Mouse (Mus musculus) lung, postnatal 14 days (tissue): ENCODE data around the gene Apobec4.
A peak's percentile ranks its signal among the peaks of the same experiment; 100 is the strongest.
"Not testable (repeated sequence)": the region's sequence is repeated elsewhere in the genome, so short reads cannot be mapped to it uniquely, and the experiment has no call there.

Experiments
- DNase-seq: peaks from one replicate; pipeline ENCODE4 v3.0.0; 2021

Gene Apobec4

DNA sequence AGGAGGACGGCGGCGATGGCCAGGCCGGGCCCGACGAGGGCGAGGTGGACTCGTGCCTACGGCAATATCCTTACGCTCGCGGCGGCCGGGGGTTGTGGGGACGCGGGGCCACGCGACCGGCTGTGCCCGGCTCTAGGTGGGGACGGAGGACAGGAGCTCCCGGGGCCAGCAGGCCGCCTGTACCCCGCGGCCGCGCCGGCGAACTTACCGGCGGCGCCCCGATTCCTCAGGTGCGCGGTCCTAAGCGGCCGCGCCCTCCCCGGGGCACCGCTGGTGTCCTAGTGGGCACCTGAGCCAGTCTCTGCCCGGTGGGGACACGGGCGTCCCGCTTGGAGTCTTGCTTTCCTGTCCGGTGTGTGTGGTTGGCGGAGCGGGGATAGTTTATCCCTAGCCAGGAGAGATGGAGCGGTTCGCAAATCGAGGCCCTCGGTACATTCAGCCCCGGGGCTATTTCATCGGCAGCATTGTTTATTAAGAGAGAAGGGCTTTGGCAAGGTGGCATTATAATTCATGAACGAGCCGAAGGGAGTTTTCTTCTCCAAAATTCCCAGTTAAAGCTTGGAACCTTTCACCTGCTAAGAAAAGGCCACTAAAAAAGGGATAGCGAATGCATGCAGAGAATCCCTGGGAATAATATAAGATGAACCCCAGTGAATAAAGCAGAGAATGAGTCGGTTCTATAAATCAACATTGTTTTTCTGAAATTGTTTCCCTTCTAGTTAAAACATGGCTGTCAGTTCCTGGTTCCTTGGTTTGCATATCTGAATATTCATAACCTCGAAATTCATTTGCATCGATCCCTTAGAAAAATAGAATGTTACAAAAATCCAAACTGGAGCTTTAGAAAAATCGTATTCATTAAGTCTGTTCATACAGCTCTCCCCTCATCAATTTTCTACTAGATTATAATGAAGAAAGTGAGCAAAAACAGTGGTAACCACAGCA is 16.7 kb downstream of the Apobec4 start:
- peak; percentile 32 for DNase-seq

DNA sequence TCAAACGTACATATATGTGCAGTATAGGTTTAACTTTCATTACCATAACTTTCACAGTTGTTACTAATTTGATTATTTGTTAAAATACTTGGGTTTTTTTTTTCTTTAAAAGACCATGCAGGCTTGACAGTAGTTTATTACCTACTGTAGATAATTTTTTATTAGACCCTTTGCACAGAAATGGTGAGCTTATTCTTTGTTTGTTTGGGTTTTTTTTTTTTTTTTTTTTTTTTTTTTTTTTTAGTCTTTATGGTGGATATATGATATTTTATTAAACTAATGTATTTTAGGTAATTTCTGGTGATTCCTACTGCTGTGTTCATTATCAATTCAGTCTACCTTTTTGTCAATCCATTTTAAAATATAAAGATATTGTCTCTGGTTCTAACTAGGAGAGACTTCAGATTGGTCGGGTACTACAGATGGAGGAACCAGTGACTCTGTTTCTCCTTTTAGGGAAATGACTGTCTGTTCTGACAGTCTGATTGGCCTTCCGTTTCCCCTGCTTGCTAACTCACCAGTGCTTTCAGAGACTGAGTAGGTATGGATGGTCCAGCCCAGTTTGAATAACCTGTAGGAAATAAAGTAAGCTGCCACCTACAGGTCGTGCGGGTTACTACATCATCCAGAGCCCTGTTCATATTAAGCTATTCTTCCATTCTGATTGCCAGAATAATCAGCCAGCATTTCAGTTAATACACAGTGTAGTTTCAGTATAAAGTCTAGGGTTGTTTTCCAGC is 17.6 kb downstream of the Apobec4 start:
- peak; percentile 87 for DNase-seq

DNA sequence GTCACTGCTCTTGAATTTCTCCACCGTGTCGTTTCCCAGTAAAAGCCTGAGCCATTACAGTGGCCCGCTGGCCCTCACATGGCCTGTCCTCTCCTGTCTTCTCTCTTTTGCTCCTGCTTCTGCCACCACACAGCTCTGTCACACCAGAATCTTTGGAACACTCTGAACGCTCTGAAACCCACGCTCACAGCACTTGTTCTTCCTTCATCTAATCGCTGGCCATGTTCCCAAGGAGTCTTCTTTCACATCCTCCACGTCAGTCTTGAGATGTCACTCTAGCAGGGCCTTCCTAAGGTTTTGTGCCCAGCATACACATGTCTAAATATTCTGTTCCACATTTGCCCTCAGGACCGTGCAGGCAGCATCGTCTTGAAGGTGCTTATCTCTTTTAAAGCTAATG is 20.7 kb downstream of the Apobec4 start:
- no peak for DNase-seq

- DNase-seq = not testable (repeated sequence)
Measured at GRCm38 (mm10) chr1:152774601-152775000, 24.2 kb downstream of the Apobec4 start.

- DNase-seq = peak; percentile 87
Measured at GRCm38 (mm10) chr1:152779071-152779737, 28.9 kb downstream of the Apobec4 start.

DNA sequence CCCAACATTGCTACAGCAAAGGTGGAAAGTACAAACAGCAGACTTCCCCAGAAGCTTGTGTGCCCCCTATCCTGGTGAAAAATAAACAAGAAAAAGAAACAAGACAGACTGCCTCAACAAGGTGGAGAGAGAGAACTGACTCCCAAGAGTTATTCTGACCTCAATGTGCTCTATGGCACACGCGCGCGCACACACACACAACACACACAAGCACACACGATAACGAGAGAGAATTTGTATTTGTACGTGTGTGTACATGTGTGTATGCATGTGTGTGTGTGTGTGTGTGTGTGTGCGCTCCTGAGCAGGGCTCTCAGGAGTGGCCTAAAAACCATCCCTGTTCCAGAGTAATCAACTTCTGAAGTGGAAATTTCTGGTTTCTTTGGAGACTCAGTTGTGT is 34.3 kb downstream of the Apobec4 start:
- no peak for DNase-seq

DNA sequence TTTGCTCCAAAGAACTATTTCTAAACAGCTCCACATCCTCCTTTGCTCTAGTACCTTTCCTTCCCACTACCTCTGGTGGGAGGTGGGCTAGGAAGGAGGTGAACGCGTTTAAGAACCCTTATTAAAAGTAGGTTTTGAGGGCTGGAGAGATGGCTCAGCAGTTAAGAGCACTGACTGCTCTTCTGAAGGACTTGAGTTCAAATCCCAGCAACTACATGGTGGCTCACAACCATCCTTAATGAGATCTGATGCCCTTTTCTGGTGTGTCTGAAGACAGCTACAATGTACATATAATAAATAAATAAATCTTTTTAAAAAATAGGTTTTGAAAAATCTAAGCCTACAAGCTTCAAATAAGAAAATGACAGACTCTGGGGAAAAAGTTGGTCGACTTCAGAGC is 35.1 kb downstream of the Apobec4 start:
- DNase-seq = not testable (repeated sequence)

DNA sequence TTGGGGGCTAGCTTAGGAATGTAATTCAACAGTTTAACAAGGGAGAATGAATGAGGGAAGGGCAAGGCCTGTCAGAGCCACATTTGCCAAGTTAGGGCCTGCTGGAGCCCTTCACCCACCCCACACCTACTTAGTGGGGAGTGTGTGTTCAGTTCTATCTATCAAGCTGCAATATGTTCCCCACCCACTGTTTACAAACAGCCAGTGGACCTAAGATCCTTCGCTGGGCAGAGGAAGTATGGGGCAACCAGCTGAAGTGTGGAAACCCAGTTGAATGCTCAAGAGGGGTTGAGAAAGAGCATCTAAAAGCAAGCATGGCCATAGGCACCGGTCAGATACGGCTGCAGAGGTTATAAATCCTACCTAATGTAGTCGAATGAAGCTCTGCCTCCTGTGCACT is 36.6 kb downstream of the Apobec4 start:
- no peak for DNase-seq

DNA sequence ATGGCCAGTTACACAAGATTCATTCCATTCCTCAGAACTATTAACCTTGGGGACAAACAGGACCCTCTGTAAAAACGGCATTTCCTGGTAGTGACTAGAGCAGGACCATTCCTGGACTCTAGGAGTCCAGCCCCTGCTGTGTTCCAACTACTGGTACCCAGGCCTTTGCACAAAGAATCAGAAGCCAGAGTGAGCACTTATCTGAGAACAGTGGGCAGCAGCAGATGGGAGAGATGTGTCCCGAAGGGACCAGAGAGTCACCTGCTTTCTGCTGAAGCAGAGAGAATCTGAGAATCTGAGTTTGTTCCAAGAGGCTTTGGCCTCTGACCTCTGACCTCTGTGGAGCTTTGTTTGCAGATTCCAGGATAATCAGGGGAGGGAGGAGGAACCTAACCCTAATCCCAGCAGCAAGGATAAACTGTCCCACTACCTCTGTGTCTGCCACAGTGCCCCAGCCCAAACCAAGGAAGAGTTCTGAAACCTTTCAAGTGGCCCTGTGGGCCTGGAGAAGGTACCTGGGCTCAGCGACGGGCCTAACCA is 37.8 kb downstream of the Apobec4 start:
- no peak for DNase-seq

DNA sequence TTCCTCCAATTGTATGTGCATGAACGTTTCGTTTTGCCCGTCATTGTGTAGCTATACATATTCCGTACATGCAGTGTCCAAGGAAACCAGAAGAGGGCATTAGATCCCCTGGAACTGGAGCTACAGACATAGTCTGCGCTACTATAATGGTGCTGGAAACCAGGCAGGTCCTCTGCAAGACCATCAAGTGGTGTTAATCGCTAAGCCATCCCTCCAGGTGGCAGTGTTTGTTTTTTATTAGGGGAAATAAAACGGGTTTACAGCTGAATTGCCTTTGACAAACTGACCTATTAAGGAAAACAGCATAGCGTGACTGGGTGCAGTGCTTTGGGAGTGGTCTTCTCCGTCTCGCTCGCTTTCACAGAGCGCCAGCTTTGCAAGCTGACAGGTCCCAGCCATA is 39.9 kb downstream of the Apobec4 start:
- DNase-seq = peak; percentile 63

- DNase-seq = no peak
Measured at GRCm38 (mm10) chr1:152790821-152791220, 40.5 kb downstream of the Apobec4 start.

DNA sequence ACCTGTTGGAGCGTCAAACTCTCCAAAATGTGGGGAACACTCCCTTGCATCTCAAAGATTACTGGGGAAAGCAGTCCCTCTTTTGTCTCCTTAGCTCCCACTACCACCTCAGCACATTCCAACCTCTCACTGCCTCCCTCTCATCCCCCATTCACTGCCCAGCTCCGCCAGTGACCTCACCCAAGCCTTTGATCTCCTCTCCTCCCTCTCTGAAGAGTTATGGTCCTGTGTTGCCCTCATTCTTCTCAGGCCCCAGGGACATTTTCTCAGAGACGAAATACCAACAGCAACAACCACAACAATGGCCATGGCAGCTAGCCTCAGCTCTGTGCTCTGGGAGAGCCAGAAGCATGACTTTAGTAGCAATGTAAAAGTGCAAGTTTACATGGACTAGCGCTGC is 40.9 kb downstream of the Apobec4 start:
- DNase-seq = no peak

GRCm38 (mm10) chr1:152792736-152793494 is 42.6 kb downstream of the Apobec4 start:
- no peak for DNase-seq

- no peak for DNase-seq
Measured at GRCm38 (mm10) chr1:152793495-152794130, 43.3 kb downstream of the Apobec4 start.

DNA sequence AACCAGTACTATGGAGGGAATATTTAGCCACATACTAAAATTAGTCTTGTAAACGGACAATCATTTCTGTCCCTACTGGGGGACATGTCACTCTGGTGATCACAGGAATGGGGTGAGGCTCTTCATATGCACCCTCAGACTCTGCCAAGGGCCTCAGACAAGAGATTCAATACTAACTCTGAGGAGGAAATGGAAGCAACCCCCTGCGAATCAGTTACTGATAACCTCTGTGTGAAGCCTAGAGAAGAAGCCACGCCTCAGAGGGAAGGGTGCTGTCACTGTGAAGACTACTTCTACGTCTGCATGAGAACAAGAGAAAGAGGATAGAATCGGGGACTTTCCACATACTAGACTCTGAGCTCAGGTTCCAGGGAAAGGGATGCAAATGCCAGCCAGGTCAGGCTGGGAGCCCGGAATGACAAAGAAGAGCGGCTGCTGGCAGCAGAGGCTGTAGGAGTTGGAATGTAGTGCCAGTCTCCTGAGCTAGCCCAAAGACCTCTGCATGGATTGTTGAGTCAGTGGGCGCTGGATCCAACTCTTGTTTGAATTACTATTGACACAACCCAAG is 45.4 kb downstream of the Apobec4 start:
- DNase-seq = no peak

DNA sequence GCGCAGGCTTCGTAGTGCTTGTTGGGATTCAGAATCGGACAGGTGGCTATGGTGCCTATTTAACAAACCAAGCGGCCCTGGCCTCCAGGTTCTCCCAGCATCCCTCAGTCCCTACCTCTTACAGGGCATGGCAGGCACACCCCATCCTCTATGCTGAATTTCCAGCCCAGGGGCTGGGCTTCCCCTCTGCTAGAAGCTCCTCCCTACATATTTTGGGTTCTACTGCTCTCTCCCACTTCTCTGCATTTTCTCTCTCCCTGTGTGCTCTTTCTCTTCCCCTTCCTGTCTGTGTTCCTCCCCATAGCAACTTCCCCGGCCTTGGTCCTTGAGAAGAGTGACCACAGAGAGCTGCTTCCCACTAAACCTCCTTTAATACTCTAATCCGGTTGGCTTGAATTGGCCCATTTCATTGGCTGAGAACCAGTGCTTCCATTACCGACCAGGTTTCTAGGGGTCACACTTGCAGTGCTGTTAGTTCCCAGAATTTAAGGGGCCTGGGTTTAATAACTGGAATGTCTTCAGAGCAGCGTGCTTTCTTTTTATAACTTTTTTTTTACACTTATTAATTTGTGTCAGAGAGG is 46.4 kb downstream of the Apobec4 start:
- DNase-seq = no peak

DNA sequence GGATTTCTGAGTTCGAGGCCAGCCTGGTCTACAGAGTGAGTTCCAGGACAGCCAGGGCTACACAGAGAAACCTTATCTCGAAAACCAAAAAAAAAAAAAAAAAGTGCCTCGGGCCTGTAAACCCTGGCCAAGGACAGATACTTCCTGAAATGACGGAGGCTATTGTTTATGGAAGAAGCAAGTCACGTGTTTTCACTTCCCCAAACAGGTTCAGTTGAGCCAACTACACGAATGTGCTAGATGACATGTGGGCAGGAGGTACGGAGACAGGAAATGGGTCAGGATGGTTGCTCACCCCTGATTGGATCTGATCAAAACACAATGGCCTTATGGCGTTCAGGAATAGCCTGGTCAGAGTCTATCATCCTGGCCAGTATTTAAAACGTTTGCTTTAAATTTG is 47.8 kb downstream of the Apobec4 start:
- no peak for DNase-seq

GRCm38 (mm10) chr1:152799897-152800296 is 49.5 kb downstream of the Apobec4 start, which contains the start of gene Ncf2:
Gene Ncf2 (plus strand): TSS chr1:152800194.
- no peak for DNase-seq

DNA sequence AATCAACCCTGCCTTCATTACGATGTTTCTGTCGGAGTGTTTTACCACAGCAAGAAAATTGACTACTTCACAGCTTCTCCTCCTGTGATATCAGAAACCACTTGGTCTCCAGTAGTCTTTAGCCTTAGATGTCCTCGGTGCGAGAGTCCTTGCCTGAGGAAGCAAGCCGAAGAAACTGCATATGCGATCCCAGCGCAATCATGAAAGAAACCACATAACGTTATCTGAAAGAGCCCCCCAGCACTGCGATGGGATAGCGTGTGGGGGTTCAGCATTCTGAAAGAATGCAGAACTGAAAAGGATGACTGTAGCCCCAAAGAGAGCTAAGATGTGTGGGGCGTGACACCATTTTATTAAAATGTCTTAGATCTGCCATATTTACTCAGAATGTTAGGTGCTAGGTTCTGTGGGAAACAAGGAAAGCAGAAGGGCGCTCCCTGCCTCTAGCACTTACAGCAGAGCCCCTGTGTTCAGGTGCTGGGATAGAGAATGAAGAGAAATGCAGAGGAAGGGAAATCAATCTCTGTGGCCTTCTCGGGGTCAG is 50.4 kb downstream of the Apobec4 start:
- DNase-seq = no peak

DNA sequence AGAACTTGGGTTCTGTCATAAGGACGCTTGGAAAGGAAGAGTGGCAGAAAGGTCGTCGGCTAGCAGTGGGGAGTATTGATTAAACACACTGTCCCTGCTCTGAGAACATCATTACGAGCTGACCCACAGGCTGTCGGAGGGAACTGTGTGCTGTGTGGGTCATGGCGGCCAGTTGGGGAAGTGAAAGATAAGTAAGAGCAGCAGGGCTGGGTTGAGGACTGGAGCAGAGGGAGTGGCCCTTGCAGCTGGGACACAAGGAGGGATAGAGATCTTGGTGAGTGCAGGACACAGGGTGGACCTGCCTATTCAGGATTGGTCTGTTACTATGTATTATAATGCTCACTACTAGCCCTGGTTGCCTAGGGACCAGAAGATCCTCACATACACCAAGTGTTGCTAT is 54.6 kb downstream of the Apobec4 start:
- DNase-seq = no peak
